Mouse (Mus musculus): ENCODE results near the gene Tbx15.

Gene Tbx15

GRCm38 (mm10) chr3:99240213-99240720 is at the start of gene Tbx15:
TSS of gene Tbx15 (plus strand) at chr3:99240381.
- no peak for DNase-seq

GRCm38 (mm10) chr3:99193576-99193975 is 46.6 kb upstream of the Tbx15 start:
- no peak for DNase-seq

DNA sequence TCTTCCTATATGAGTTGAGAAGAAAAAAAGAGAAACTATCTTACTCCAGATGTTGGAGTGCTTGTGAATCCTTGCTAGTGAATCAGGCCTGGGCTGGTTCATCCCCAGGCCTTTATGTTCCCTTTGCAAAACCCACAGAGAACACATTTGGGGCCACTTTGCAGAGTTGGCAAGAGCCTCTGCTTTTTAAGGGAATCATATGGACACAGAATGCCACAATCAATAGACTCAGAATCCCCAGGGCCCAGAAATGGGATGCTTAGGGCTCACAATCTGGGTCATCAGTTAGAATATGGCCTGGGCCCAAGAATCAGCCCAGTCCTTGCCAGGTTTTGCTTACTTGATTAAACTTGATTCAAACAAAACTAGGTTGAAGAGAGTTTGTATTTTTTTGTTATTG is 36.9 kb upstream of the Tbx15 start:
- no peak for DNase-seq

DNA sequence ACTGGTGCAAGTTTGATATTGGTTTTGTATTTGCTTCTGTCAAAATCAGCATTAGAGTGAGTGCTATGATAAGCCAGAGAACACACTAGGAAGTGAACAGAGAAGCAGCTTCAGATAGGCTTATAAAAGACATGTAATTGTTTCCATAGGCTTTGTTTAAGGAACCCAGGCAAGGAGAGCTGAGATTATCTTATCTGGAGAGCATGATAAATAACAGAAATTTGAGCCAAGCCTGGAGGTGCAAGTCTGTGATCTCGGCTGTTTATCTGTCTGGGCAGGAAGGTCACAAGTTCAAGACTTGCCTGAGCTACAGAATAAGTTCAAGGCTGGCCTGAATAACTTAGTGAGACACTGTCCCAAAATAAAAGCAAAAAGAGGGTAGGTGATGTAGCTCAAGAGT is 31.8 kb upstream of the Tbx15 start:
- no peak for DNase-seq

GRCm38 (mm10) chr3:99211105-99211698 is 29.0 kb upstream of the Tbx15 start:
- DNase-seq: no peak

DNA sequence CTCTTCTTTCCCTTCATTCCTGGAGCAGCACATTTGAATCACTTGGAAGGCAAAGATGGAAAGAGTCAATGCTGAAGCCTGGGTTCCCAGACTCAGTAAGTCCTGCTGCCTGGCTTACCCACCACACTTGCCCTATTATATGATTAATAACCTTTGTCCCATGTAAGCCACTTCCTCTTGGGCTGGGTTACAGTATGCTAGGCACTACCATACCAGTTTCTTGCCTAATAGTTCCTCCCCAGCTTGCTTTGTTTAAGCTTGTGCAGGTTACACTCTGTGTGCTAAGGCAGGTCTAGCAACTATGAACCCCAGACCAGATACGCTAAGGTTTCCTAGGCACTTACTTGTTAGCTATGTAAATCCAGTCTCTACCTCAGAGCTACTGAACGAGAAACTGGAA is 12.4 kb upstream of the Tbx15 start:
- no peak for DNase-seq

DNA sequence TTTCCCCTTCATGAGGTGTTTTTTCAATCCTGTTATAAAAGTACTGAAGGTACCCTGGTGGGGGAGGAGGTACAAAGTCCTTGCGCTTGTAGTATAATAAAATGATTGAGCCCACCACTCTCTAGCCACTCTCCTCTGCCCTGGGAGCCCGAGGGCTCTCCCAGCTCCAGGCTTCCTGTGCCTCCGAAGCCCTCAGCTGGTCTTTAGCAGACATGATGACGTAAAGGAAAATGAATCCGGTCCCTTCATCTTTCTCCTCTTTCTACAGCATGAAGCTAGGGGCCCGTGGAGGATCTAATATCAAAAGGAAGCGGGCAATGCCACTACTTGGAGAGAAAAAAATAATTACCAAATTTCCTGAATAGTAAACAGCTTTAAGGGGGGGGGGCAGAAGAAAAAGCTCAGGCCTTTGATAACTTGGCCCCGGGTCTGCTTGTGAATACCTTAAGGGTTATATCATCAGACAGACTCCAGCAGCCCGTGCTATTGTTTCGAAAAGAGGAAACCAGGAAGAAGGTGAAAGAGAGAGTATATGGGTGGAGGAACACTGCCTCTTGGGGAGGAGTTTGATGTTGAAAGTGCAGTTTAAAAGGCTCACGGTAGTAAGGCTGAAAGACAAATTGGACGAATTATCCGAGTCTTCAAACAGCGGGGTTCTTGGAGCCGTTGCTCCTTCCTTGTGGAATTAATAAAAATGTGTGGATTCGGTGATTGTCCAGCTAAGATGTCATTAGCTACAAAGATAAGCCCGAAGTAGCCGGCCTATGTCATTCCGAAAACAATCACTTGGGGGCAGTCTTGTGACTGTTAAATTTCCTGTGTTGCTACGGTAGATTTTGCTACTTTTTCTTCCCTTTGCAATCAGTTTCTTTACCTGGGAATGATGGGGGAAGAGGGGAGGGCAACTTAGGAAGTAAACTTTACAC is 6.5 kb upstream of the Tbx15 start:
- peak; percentile 58 for DNase-seq

- no peak for DNase-seq
Observed at GRCm38 (mm10) chr3:99234319-99234869, 5.8 kb upstream of the Tbx15 start.

- DNase-seq: no peak
Observed at GRCm38 (mm10) chr3:99235116-99235803, 4.9 kb upstream of the Tbx15 start.

- no peak for DNase-seq
Observed at GRCm38 (mm10) chr3:99235804-99236755, 4.1 kb upstream of the Tbx15 start.

DNA sequence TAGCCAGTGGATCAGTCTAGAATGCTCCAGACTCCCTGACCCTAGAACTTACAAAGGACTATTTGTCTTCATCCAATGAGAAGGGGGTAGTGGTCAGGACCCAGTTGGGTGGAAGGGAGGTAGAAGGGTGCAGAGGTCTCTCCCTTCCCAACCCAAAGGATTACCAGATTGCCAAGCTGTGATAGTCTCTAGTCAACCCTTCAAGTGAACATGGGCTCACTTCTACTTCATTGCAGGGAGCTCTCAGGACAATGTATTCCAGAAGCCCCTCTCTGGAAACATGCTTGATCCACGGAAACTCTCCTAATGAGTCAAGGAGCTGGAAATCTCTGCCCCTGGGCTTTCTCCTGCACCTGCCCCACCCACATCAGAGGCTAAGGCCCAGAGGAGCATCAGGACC is 1.5 kb upstream of the Tbx15 start:
- DNase-seq: no peak

GRCm38 (mm10) chr3:99239301-99240045 is 708 bp upstream of the Tbx15 start:
- no peak for DNase-seq

DNA sequence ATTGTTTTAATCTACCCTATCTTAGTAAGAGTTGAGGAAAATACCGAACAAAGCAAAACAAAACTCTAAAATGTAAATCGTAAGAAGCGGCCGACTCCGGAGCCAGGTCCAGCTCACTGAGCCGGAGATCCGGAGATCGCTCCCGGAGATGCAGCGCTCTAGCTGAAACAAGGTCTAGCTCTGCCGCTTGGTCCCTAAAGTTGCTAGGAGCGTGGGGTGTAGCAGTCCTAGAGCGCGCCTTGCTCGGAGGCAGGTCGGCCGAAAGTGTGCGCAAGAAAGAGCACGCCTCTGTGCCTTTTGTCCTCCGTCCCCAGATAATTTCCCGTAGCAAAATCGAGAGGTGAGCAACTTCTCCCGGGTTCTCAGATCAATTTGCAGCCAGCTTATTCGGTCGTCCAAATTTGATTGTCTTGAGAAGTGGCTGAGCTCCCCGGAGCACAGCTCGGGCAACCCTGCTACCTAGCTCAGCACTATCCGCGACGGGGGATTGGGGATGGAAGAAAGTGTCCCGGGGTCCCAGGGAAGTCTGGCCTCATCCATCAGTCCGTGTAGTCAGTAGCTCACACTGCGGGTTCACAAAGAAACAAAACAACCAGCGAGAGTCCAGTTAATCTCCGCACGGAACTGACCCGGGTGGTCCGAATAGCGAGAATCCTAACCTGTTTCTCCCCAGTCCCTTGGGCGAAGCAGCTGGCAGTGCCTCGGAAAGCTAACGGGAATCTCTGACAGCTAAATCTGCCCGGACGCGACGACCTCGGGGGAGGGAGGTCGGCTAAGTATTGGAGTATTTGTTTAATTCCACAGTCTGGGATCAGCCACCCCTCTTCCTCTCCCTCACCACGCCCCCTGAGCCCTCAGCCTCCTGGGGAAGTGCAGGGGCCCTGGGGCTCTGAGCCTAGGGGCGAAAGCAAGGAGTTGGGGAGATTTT is 894 bp downstream of the Tbx15 start:
- no peak for DNase-seq

DNA sequence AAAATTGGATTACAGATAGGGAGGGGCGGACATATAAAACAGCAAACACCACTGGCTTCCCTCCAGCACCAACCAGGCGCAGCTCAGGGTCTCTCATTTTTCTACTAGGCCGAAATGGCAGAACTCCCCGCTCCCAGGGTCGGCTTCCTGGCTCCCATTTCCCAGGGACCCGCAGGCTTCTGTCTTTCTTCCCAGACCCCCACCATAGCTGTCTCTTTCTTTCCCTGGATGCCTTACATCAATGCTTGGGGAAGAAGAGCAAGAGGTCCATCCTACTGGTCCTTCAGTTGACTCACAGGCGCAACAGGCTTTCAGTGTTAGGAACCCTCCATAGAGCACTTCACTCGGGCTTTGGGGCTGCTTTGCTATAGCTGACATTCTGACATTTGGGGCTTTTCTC is 2.3 kb downstream of the Tbx15 start:
- no peak for DNase-seq

DNA sequence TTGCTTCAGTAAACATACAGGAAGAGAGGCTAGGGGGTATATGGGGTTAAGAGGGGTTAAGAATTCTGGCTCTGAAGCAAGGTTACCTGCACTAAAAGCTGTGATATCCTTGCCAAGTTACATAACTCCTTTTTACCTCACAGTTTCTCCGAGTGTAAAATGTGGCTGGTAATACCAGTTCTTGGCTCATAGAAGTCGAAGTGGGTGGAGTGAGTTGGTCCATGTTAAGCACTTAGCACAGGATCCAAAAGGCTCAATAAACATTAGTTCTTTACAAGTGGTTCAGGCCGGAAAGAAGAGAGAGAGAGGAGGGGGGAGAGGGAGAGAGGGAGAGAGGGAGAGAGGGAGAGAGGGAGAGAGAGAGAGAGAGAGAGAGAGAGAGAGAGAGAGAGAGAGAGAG is 5.2 kb downstream of the Tbx15 start:
- DNase-seq: no peak

DNA sequence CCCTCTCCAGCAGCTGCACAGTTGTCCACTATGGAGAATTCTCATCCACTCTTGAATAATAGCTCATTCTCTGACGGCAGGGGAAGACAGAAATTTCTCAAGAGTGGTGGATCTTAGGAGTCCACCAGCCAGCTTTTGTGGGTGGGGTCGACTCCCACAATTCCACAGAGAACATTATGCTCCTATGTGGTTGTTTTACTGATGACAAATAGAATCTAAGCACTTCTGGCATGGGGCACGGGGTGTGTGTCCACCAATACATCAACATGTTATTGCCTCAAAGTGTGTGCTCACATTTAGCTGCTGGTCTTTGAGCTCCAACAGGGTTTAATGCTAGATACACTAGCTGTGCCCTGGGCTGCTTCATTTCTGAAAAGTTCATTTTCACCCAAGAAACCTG is 6.4 kb downstream of the Tbx15 start:
- DNase-seq: no peak

- DNase-seq: no peak
Observed at GRCm38 (mm10) chr3:99247586-99247985, 7.4 kb downstream of the Tbx15 start.

GRCm38 (mm10) chr3:99247996-99248801 is 8.0 kb downstream of the Tbx15 start:
- no peak for DNase-seq

GRCm38 (mm10) chr3:99248831-99249550 is 8.8 kb downstream of the Tbx15 start:
- DNase-seq: no peak
